Mouse (Mus musculus) left cerebral cortex, postnatal 14 days (tissue): ENCODE measurements around the gene Gas2l2. TPM values are rescaled to one million over a fixed set of nuclear protein-coding genes. Genes with fewer than 3 reads are reported as not detected.

Experiments used
- DNase-seq, 2 experiments: peaks; one replicate each; pipeline ENCODE4 v3.0.0; 2021 to 2022; ENCODE audit warnings: low spot score in 2 of 2, mixed read lengths in 1 of 2
- intact Hi-C: fragments of 180-260 bp; cut with DNase I; formaldehyde crosslinking; loops from one replicate; pipeline ENCODE4 v1.15.1; 2025
- long read RNA-seq, 2 experiments: library from polyadenylated mRNA; stranded (forward); transcript quantifications; one replicate each; pipeline ENCODE4 v2.0.0; 2021
- total RNA-seq, 2 experiments: library from RNA; stranded (reverse); gene quantifications; 2 replicates each; pipeline ENCODE4 v1.2.3; 2021

Gas2l2 gene
- under 1 TPM in 1 of 2 experiments, not detected in 1; 0.34 TPM for total RNA-seq
- long read RNA-seq, experiment 1, partial matches to known transcripts: 1 of 1 reads
- long read RNA-seq, experiment 1, other reads (novel, unspliced or antisense): 0 of 1 reads
- long read RNA-seq, experiment 2: 0 reads

GRCm38 (mm10) chr11:83429355-83429754 is at the start of gene Gas2l2:
TSS of gene Gas2l2 (minus strand) at chr11:83429455.
- DNase-seq: no peak
- intact Hi-C loops: no loop called here

GRCm38 (mm10) chr11:83473235-83474016 is 44.2 kb upstream of the Gas2l2 start:
- no peak for DNase-seq

GRCm38 (mm10) chr11:83472324-83473234 is 43.3 kb upstream of the Gas2l2 start, which contains the start of gene Taf15:
TSS of gene Taf15 (plus strand) at chr11:83473086.
- intact Hi-C loops: loop anchor here (1.0 kb wide), 1 partner anchor 29 kb away; no protein-coding TSS in a partner anchor
- peak; percentile 99 for DNase-seq

More at GRCm38 (mm10) chr11:83473235-83474016, 44.2 kb upstream of the Gas2l2 start:
- intact Hi-C loops: no loop called here

- intact Hi-C loops: loop anchor here (1.0 kb wide), 1 partner anchor 28 kb away; no protein-coding TSS in a partner anchor
- DNase-seq: no peak
These were observed 42.5 kb upstream of the Gas2l2 start for GRCm38 (mm10) chr11:83471766-83472165.

- no peak for DNase-seq
- intact Hi-C loops: no loop called here
These were observed 39.5 kb upstream of the Gas2l2 start for GRCm38 (mm10) chr11:83468765-83469164.

GRCm38 (mm10) chr11:83467120-83467652 is 37.9 kb upstream of the Gas2l2 start:
- DNase-seq: peak; percentile 54 to 61
- intact Hi-C loops: no loop called here

- peak in 1 of 2 experiments; percentile 26 for DNase-seq
- intact Hi-C loops: no loop called here
These were observed 36.7 kb upstream of the Gas2l2 start for GRCm38 (mm10) chr11:83465976-83466375.

- no peak for DNase-seq
- intact Hi-C loops: no loop called here
These were observed 33.5 kb upstream of the Gas2l2 start, which contains the start of gene Mmp28 for GRCm38 (mm10) chr11:83462711-83463244. TSS of gene Mmp28 (minus strand) at chr11:83463071.

GRCm38 (mm10) chr11:83461462-83462027 is 32.3 kb upstream of the Gas2l2 start:
- no peak for DNase-seq
- intact Hi-C loops: no loop called here

GRCm38 (mm10) chr11:83457912-83458601 is 28.8 kb upstream of the Gas2l2 start:
- no peak for DNase-seq
- intact Hi-C loops: no loop called here

- no peak for DNase-seq
- intact Hi-C loops: no loop called here
These were observed 28.0 kb upstream of the Gas2l2 start for GRCm38 (mm10) chr11:83457257-83457656.

- intact Hi-C loops: no loop called here
- DNase-seq: no peak
These were observed 26.4 kb upstream of the Gas2l2 start for GRCm38 (mm10) chr11:83455608-83456007.

- no peak for DNase-seq
- intact Hi-C loops: no loop called here
These were observed 25.3 kb upstream of the Gas2l2 start for GRCm38 (mm10) chr11:83454548-83454947.

- no peak for DNase-seq
- intact Hi-C loops: no loop called here
These were observed 22.0 kb upstream of the Gas2l2 start for GRCm38 (mm10) chr11:83451281-83451680.

- intact Hi-C loops: no loop called here
- DNase-seq: no peak
These were observed 21.3 kb upstream of the Gas2l2 start for GRCm38 (mm10) chr11:83450550-83450949.

- intact Hi-C loops: no loop called here
These were observed 20.0 kb upstream of the Gas2l2 start for GRCm38 (mm10) chr11:83449298-83449697.

GRCm38 (mm10) chr11:83448927-83449236 is 19.6 kb upstream of the Gas2l2 start:
- intact Hi-C loops: no loop called here
- DNase-seq: peak in 1 of 2 experiments; percentile 31

More at GRCm38 (mm10) chr11:83449298-83449697, 20.0 kb upstream of the Gas2l2 start:
- DNase-seq: no peak
